Mouse (Mus musculus): ENCODE results near the gene Fam187a. TPM values are rescaled to one million over a fixed set of nuclear protein-coding genes. Genes with fewer than 3 reads are reported as not detected.

The Fam187a gene
- polyA plus RNA-seq, 1 experiment from 2014 or later: not detected

GRCm38 (mm10) chr11:102901199-102901598 is 16.2 kb downstream of the Fam187a start:
- Histone ChIP-seq H3K4me1 (ENCODE audit: control insufficient read depth, insufficient read depth, low read length) (peaks cover 10% of the 10 kb centered on the region), H3K27ac (ENCODE audit: low read depth, low read length) (no peak overlapping the region), H3K9me3 (ENCODE audit: control insufficient read depth, low read length) (no peaks in the 10 kb centered on the region), H3K4me2 (ENCODE audit: low read depth, low read length) (no peak overlapping the region), H3K36me3 (ENCODE audit: control insufficient read depth, insufficient read depth, low read length) (no peaks in the 10 kb centered on the region), H3K9ac (replicated peaks; ENCODE audit: low read depth, low read length) (no peak overlapping the region), H3K4me3 (ENCODE audit: low read depth, low read length) (no peak overlapping the region), H3K27me3 (ENCODE audit: control insufficient read depth, insufficient read depth, low read length) (no peaks in the 10 kb centered on the region)
- 62% methylated on average over 4 of the region's 4 CpGs for WGBS
- 0 out of 2 replicates have a peak, but pooled peaks have one; percentile 9 for ATAC-seq (ENCODE audit: low read depth)

- no peak overlapping the region for H3K4me3 ChIP-seq (ENCODE audit: low read depth, low read length)
- H3K9me3 ChIP-seq (ENCODE audit: control insufficient read depth, low read length): no peaks in the 10 kb centered on the region
- WGBS: 87% methylated on average over 5 of the region's 5 CpGs
- no peak overlapping the region for H3K9ac ChIP-seq (replicated peaks; ENCODE audit: low read depth, low read length)
- no peaks in the 10 kb centered on the region for H3K27me3 ChIP-seq (ENCODE audit: control insufficient read depth, insufficient read depth, low read length)
- no peak overlapping the region for H3K4me2 ChIP-seq (ENCODE audit: low read depth, low read length)
- ATAC-seq (ENCODE audit: low read depth): no peak
- H3K27ac ChIP-seq (ENCODE audit: low read depth, low read length): no peak overlapping the region
- H3K4me1 ChIP-seq (ENCODE audit: control insufficient read depth, insufficient read depth, low read length): peaks cover 10% of the 10 kb centered on the region
- H3K36me3 ChIP-seq (ENCODE audit: control insufficient read depth, insufficient read depth, low read length): no peaks in the 10 kb centered on the region
Observed at GRCm38 (mm10) chr11:102902107-102902506, 17.1 kb downstream of the Fam187a start.

- no peak overlapping the region for H3K4me3 ChIP-seq (ENCODE audit: low read depth, low read length)
- no peak overlapping the region for H3K27ac ChIP-seq (ENCODE audit: low read depth, low read length)
- no peak overlapping the region for H3K4me2 ChIP-seq (ENCODE audit: low read depth, low read length)
- no peaks in the 10 kb centered on the region for H3K36me3 ChIP-seq (ENCODE audit: control insufficient read depth, insufficient read depth, low read length)
- ATAC-seq (ENCODE audit: low read depth): no peak
- no peaks in the 10 kb centered on the region for H3K9me3 ChIP-seq (ENCODE audit: control insufficient read depth, low read length)
- peaks cover 10% of the 10 kb centered on the region for H3K4me1 ChIP-seq (ENCODE audit: control insufficient read depth, insufficient read depth, low read length)
- H3K9ac ChIP-seq (replicated peaks; ENCODE audit: low read depth, low read length): no peak overlapping the region
- H3K27me3 ChIP-seq (ENCODE audit: control insufficient read depth, insufficient read depth, low read length): no peaks in the 10 kb centered on the region
- WGBS: 65% methylated on average over 7 of the region's 7 CpGs
Observed at GRCm38 (mm10) chr11:102903654-102904053, 18.7 kb downstream of the Fam187a start.

- H3K4me2 ChIP-seq (ENCODE audit: low read depth, low read length): no peak overlapping the region
- WGBS: 61% methylated on average over 7 of the region's 7 CpGs
- no peaks in the 10 kb centered on the region for H3K36me3 ChIP-seq (ENCODE audit: control insufficient read depth, insufficient read depth, low read length)
- ATAC-seq (ENCODE audit: low read depth): no peak
- H3K27ac ChIP-seq (ENCODE audit: low read depth, low read length): no peak overlapping the region
- no peaks in the 10 kb centered on the region for H3K4me1 ChIP-seq (ENCODE audit: control insufficient read depth, insufficient read depth, low read length)
- H3K9me3 ChIP-seq (ENCODE audit: control insufficient read depth, low read length): no peaks in the 10 kb centered on the region
- no peaks in the 10 kb centered on the region for H3K27me3 ChIP-seq (ENCODE audit: control insufficient read depth, insufficient read depth, low read length)
- no peak overlapping the region for H3K4me3 ChIP-seq (ENCODE audit: low read depth, low read length)
- H3K9ac ChIP-seq (replicated peaks; ENCODE audit: low read depth, low read length): no peak overlapping the region
Observed at GRCm38 (mm10) chr11:102911376-102911775, 26.4 kb downstream of the Fam187a start.

- H3K36me3 ChIP-seq (ENCODE audit: control insufficient read depth, insufficient read depth, low read length): no peaks in the 10 kb centered on the region
- H3K4me1 ChIP-seq (ENCODE audit: control insufficient read depth, insufficient read depth, low read length): no peaks in the 10 kb centered on the region
- no peak overlapping the region for H3K9ac ChIP-seq (replicated peaks; ENCODE audit: low read depth, low read length)
- no peak overlapping the region for H3K4me3 ChIP-seq (ENCODE audit: low read depth, low read length)
- H3K4me2 ChIP-seq (ENCODE audit: low read depth, low read length): no peak overlapping the region
- ATAC-seq (ENCODE audit: low read depth): no peak
- H3K27ac ChIP-seq (ENCODE audit: low read depth, low read length): no peak overlapping the region
- WGBS: 91% methylated on average over 9 of the region's 9 CpGs
- H3K27me3 ChIP-seq (ENCODE audit: control insufficient read depth, insufficient read depth, low read length): no peaks in the 10 kb centered on the region
- H3K9me3 ChIP-seq (ENCODE audit: control insufficient read depth, low read length): no peaks in the 10 kb centered on the region
Observed at GRCm38 (mm10) chr11:102915380-102915779, 30.4 kb downstream of the Fam187a start.

- H3K4me3 ChIP-seq (ENCODE audit: low read depth, low read length): no peak overlapping the region
- no peaks in the 10 kb centered on the region for H3K9me3 ChIP-seq (ENCODE audit: control insufficient read depth, low read length)
- no peak overlapping the region for H3K27ac ChIP-seq (ENCODE audit: low read depth, low read length)
- no peak for ATAC-seq (ENCODE audit: low read depth)
- WGBS: 68% methylated on average over 4 of the region's 4 CpGs
- H3K36me3 ChIP-seq (ENCODE audit: control insufficient read depth, insufficient read depth, low read length): no peaks in the 10 kb centered on the region
- H3K9ac ChIP-seq (replicated peaks; ENCODE audit: low read depth, low read length): no peak overlapping the region
- no peaks in the 10 kb centered on the region for H3K4me1 ChIP-seq (ENCODE audit: control insufficient read depth, insufficient read depth, low read length)
- H3K27me3 ChIP-seq (ENCODE audit: control insufficient read depth, insufficient read depth, low read length): no peaks in the 10 kb centered on the region
- H3K4me2 ChIP-seq (ENCODE audit: low read depth, low read length): no peak overlapping the region
Observed at GRCm38 (mm10) chr11:102918077-102918476, 33.1 kb downstream of the Fam187a start.

- ATAC-seq (ENCODE audit: low read depth): no peak
- H3K9me3 ChIP-seq (ENCODE audit: control insufficient read depth, low read length): no peaks in the 10 kb centered on the region
- no peaks in the 10 kb centered on the region for H3K36me3 ChIP-seq (ENCODE audit: control insufficient read depth, insufficient read depth, low read length)
- no peak overlapping the region for H3K9ac ChIP-seq (replicated peaks; ENCODE audit: low read depth, low read length)
- H3K4me1 ChIP-seq (ENCODE audit: control insufficient read depth, insufficient read depth, low read length): peaks cover 4% of the 10 kb centered on the region
- no peak overlapping the region for H3K4me2 ChIP-seq (ENCODE audit: low read depth, low read length)
- 75% methylated on average over 6 of the region's 6 CpGs for WGBS
- no peaks in the 10 kb centered on the region for H3K27me3 ChIP-seq (ENCODE audit: control insufficient read depth, insufficient read depth, low read length)
- no peak overlapping the region for H3K27ac ChIP-seq (ENCODE audit: low read depth, low read length)
- no peak overlapping the region for H3K4me3 ChIP-seq (ENCODE audit: low read depth, low read length)
Observed at GRCm38 (mm10) chr11:102921491-102921890, 36.5 kb downstream of the Fam187a start.

- H3K9ac ChIP-seq (replicated peaks; ENCODE audit: low read depth, low read length): peak within 1 kb of the TSS; percentile 37
- H3K36me3 ChIP-seq (ENCODE audit: control insufficient read depth, insufficient read depth, low read length): no peaks in the 10 kb centered on the region
- H3K4me1 ChIP-seq (ENCODE audit: control insufficient read depth, insufficient read depth, low read length): peaks cover 4% of the 10 kb centered on the region
- H3K9me3 ChIP-seq (ENCODE audit: control insufficient read depth, low read length): no peaks in the 10 kb centered on the region
- peak within 1 kb of the TSS; percentile 44 for H3K27ac ChIP-seq (ENCODE audit: low read depth, low read length)
- peak; percentile 89 for ATAC-seq (ENCODE audit: low read depth)
- peak within 1 kb of the TSS; percentile 45 for H3K4me3 ChIP-seq (ENCODE audit: low read depth, low read length)
- H3K27me3 ChIP-seq (ENCODE audit: control insufficient read depth, insufficient read depth, low read length): no peaks in the 10 kb centered on the region
- whole genome bisulfite sequencing: under 1% methylated on average over 62 of the region's 62 CpGs
- peak within 1 kb of the TSS; percentile 79 for H3K4me2 ChIP-seq (ENCODE audit: low read depth, low read length)
Observed at GRCm38 (mm10) chr11:102924557-102925350, 39.8 kb downstream of the Fam187a start, which contains the start of gene Kif18b. Kif18b (minus strand) TSS chr11:102925124.

- Histone ChIP-seq H3K27me3 (ENCODE audit: control insufficient read depth, insufficient read depth, low read length) (no peaks in the 10 kb centered on the region), H3K4me1 (ENCODE audit: control insufficient read depth, insufficient read depth, low read length) (peaks cover 4% of the 10 kb centered on the region), H3K27ac (ENCODE audit: low read depth, low read length) (peak overlapping the region; percentile 44), H3K4me2 (ENCODE audit: low read depth, low read length) (peak overlapping the region; percentile 79), H3K9ac (replicated peaks; ENCODE audit: low read depth, low read length) (peak overlapping the region; percentile 37), H3K36me3 (ENCODE audit: control insufficient read depth, insufficient read depth, low read length) (no peaks in the 10 kb centered on the region), H3K4me3 (ENCODE audit: low read depth, low read length) (peak overlapping the region; percentile 45), H3K9me3 (ENCODE audit: control insufficient read depth, low read length) (no peaks in the 10 kb centered on the region)
- WGBS: 2% methylated on average over 10 of the region's 10 CpGs
- 0 out of 2 replicates have a peak, but pooled peaks have one; percentile 24 for ATAC-seq (ENCODE audit: low read depth)
Observed at GRCm38 (mm10) chr11:102925351-102925717, 40.4 kb downstream of the Fam187a start.

Data from neural tube, embryonic 14.5 days (tissue).